Mouse (Mus musculus): Measurements from ENCODE around the gene Szrd1. TPM values are rescaled to one million over a fixed set of nuclear protein-coding genes. Genes with fewer than 3 reads are reported as not detected.
A peak's percentile ranks its signal among the peaks of the same experiment; 100 is the strongest.
"Not testable (repeated sequence)": the region's sequence is repeated elsewhere in the genome, so short reads cannot be mapped to it uniquely, and the experiment has no call there.

Gene Szrd1
- total RNA-seq, 4 experiments from 2014 or later, result 96.1 to 123 (median 115) TPM

DNA sequence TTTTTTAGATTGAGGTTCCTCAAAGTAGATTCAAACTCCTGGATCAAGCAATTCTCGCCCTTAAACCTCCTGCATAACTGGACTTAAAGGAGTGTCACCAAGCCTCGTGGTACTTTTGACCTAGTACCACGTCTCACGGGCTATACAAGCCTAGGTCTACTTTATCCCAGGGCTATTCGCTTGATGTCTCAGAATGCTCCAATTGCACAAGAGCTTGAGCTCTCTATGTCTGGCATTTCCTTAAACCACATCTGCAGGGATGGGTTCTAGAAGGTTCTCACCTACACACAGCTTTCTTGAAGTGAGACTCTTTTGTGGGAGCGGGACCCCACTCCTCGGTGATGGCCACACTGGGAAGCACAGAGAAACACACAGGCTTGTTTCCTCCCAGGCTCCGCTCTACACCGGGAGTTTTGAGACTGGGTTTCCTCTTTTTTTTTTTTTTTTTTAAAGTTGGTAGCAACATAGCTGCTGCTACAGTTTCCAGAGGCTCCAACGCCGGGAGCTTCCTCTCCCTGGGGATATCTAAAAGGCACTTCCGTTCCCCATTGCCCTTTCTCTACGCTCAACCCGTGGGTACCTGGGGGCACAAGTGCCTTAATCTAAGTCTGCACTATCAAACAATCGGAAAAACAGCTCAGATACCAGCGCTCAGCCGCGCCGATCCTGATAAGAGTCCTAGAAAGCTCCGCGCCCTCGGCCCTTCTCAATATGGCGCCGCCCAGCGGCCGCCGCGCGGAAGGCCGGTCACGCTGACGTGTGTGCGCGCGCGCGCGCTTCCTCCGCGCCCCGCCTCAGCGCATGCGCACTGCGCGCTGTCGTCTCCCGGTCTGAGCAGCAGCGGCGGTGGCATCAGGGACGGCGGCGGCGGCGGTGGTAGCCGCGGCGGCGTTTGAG, 7.8 kb upstream of the Szrd1 start, which contains the start of gene Fbxo42:
Gene Fbxo42, plus strand, starts transcription at position 802 of the 897 bp plus-strand sequence.
- peak; percentile 89 for DNase-seq

GRCm38 (mm10) chr4:141146491-141147033, 7.0 kb upstream of the Szrd1 start:
- DNase-seq, result no peak

- not testable (repeated sequence) for DNase-seq
These were observed 5.5 kb upstream of the Szrd1 start for GRCm38 (mm10) chr4:141145124-141145523.

DNA sequence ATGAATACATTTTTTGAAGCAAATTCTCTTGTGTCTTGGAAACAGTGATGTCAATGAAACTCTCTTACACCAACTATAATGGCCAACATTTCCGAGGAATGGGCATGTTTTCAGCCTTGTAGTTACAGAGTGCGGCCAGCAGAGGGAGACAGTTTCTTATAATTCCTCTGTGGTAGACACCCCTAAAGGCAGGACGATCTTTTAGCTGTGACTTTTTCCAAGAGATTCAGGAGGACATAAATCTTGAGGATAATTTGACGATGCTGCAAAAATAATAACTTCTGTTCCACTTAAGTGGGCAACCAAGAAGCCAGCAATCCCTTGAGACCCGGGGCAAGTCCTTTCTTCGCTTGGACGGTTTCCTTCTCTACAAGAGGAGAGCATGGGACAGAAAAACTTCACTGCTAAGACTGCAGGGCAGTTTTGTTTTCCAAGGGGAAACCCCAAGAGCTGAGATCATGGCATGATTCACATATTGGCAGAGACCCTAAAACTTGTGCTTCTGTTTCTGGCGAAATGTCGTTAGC, 2.8 kb upstream of the Szrd1 start:
- peak; percentile 67 for DNase-seq

DNA sequence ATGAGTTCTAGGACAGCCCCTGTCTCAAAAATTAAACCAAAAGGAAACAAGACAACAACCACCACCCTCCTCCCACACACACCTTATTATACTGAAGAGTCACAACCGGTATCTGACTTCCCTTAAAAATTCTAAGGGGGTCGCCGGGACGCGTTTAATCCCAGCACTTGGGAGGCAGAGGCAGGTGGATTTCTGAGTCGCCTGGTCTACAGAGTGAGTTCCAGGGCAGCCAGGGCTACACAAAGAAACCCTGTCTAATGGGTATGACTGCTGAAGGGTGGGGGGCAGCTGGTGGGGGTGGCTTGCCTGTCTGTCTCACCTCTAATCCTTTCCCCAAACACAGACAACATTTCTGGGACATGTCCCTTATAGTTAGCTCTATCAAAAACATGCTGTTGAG, 1.4 kb upstream of the Szrd1 start:
- DNase-seq, result no peak

GRCm38 (mm10) chr4:141140354-141140753, 779 bp upstream of the Szrd1 start:
- DNase-seq, result not testable (repeated sequence)

DNA sequence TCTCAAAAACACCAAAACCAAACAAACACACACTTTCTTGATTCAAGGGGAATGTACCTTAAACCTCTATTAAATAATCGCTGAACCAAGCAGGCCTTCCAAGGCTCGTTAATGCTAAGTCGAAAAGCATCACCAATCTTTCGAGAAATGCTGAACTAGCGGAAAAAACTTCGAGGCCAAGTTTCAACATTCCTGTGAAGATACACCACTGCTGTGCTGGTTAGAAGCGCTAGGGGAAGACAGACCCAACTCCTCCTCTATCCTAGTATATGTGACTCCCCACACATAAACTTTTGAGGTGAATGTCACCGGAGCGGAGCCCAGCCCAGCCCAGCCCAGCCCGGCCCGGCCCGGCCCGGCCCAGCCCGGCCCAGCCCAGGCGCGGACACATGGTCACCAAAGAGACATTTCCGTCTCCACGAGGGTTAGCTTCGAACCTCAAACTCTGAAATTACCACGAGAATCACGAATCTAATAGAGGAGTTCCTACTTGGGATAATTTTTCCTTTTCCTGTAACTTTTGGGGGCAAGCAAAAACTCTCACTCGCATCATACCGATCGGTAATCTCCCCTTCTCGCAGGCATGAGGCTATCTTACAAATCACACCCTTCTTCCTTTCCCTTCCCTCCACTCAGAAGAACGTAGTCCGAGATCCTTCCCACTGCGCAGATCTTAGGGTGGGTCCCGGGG, 1.0 kb downstream of the Szrd1 start:
- DNase-seq, result no peak

GRCm38 (mm10) chr4:141137740-141138139, 1.8 kb downstream of the Szrd1 start:
- DNase-seq, result not testable (repeated sequence)

GRCm38 (mm10) chr4:141136126-141136525, 3.4 kb downstream of the Szrd1 start:
- no peak for DNase-seq

- DNase-seq, result no peak
These were observed 4.6 kb downstream of the Szrd1 start for GRCm38 (mm10) chr4:141134751-141135530.

DNA sequence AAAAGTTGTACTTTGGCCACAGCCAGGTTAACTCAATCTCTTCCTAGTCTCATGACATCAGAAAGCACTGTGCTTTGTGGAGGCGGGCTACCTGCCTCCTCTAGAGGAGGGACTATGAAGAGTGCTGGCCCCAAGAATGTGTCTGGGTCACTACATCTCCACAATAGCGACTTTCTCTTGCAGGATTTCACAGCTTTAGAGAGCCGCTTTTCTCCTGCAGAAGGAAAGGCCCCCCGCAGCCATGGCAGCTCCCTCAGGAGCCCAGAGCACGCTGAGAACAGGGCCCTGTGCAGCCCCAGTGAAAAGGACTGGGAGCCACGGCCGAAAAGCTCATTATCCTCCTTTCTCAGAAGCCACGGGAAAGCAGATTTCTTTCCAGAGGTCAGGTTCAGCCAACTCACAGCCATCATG, 5.5 kb downstream of the Szrd1 start:
- DNase-seq, result no peak

DNA sequence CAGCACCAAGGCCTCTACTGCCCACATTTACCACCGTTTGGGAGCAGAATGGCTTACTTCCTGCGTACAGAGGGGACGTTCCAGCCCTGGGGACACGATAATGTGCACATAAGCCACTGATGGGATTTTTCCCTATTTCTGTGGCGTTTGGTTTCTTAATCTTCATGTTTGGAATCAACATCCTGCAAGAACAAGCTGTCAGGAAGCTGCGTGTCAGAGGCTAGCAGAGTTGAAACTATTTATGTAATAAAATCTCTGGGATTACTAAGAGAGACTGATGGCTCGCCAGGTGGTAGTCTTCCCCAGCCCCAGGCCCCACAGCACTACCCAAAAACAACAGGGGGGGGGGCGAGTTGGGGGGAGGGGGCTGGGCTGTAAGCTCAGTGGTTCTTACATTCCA, 6.3 kb downstream of the Szrd1 start:
- DNase-seq, result no peak

- no peak for DNase-seq
These were observed 7.4 kb downstream of the Szrd1 start for GRCm38 (mm10) chr4:141132191-141132590.

DNA sequence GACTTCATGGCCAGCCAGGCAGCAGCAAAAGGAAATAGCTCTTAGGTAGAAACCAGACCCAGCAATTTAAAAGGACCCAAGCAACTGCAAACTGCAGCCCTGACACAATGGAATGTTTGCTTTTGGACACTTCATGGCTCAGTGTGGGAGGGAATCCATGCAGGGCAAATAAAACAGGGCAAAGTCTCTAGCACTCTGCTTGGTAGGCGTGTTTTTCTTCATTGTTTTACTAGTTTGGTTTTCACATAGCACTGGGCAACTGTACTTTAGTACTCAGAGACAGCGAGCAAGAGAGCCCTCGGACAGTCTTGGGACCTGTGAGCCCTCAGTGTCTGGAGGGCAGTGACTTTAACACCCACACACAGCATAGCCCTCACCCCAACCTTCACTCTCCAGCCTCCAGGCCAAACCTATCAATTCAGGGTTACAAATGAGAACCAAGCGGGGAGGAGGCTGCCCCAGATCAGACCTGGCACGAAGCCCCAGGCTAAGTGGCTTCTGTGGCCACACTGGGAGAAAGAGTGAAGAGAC, 8.0 kb downstream of the Szrd1 start:
- DNase-seq, result no peak

- peak; percentile 62 for DNase-seq
These were observed 8.8 kb downstream of the Szrd1 start for GRCm38 (mm10) chr4:141130704-141131342.

DNA sequence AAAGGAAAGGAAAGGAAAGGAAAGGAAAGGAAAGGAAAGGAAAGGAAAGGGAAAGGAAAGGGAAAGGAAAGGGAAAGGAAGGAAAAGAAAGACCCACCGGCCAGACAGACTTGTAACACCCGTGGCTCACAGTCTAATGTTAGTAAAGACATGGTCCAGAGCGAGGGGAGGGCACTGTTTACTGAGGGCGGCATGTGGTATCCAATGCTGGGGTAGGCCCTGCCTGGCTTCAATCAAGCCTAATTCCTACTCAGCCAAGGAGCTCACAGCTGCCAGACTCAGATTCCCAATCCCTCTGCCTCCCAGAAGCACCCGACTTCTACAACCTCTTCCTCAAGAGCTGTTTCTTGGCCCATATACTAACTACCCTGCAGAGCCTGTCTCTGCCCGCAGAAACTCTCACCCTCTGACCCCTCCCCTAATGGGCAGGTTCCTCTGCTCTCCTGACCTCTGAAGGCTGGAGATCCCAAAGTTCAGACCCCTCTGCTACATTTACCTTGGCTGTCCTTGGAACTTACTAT, 10.3 kb downstream of the Szrd1 start:
- DNase-seq, result no peak

- DNase-seq, result no peak
These were observed 16.5 kb downstream of the Szrd1 start for GRCm38 (mm10) chr4:141123065-141123464.

GRCm38 (mm10) chr4:141122663-141123062, 16.9 kb downstream of the Szrd1 start:
- no peak for DNase-seq

- DNase-seq, result no peak
These were observed 18.9 kb downstream of the Szrd1 start for GRCm38 (mm10) chr4:141120700-141121099.

GRCm38 (mm10) chr4:141118691-141119090, 20.9 kb downstream of the Szrd1 start:
- no peak for DNase-seq

DNA sequence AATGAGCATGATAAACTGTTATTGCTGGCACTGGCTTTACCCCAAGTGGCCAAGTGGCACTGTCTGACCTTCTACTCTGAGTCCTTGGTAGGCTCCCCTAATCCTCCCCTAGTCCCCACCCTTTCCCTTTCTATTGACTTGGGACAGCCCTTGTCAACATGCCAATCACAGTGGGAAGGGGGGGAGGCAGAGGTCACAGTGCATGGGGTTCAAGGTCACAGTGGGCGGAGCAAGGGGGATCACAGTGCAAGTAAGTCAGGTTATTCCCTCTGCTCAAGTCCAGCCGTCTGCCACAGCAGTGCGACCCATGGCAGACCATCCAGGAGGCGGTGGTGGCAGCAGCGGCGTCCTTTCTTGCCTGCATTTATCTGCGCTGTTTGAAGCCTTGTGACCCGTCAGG, 24.2 kb downstream of the Szrd1 start:
- DNase-seq, result no peak

Measured in adrenal gland, adult 8-10 months (tissue).